13 mouse cellular contexts compared by ENCODE assay signal in genomic region chr7:137222831-137223505, GRCm38 (mm10).
"Had no signal": no experiment of that assay in that cellular context is flagged by ENCODE, and none has a peak within 500 bp of the region (broad histone marks: within the 10 kb centered on the region; RNA-seq: fewer than 3 reads in every experiment).

No protein-coding gene starts in this region.

- H3K4me2 ChIP-seq: kidney, embryonic 15.5 days; limb, embryonic 15.5 days; liver, embryonic 13.5 days; midbrain, embryonic 15.5 days had no signal

- H3K27me3 ChIP-seq: kidney, embryonic 15.5 days; limb, embryonic 15.5 days; liver, embryonic 13.5 days; midbrain, embryonic 15.5 days had no signal

- DNase-seq: kidney, adult 2 months; kidney, postnatal 14 days; liver, embryonic 13.5 days; lung, adult 18-20 months; lung, postnatal 36 days; right cerebral cortex, postnatal 4 days; spleen, adult 18-20 months; thymus, adult 2 months; thymus, postnatal 25 days had no signal

- H3K4me1 ChIP-seq: liver, embryonic 13.5 days had no signal

- H3K36me3 ChIP-seq: kidney, embryonic 15.5 days; liver, embryonic 13.5 days; midbrain, embryonic 15.5 days had no signal

- H3K4me3 ChIP-seq: kidney, embryonic 15.5 days; left cerebral cortex, adult 2 months; limb, embryonic 15.5 days; liver, embryonic 13.5 days; midbrain, embryonic 15.5 days had no signal

- H3K9ac ChIP-seq: kidney, embryonic 15.5 days; limb, embryonic 15.5 days; liver, embryonic 13.5 days; midbrain, embryonic 15.5 days had no signal

- H3K9me3 ChIP-seq: kidney, embryonic 15.5 days; limb, embryonic 15.5 days; liver, embryonic 13.5 days; midbrain, embryonic 15.5 days had no signal

- H3K27ac ChIP-seq: kidney, embryonic 15.5 days; left cerebral cortex, adult 2 months; limb, embryonic 15.5 days; liver, embryonic 13.5 days; midbrain, embryonic 15.5 days had no signal

- ATAC-seq: midbrain, embryonic 15.5 days had no signal
